Mouse (Mus musculus) cerebellum, adult 2 months (tissue): Measurements from ENCODE around the gene Fuz. TPM values are rescaled to one million over a fixed set of nuclear protein-coding genes. Genes with fewer than 3 reads are reported as not detected.

Experiments used
- DNase-seq, 2 experiments: peaks; one replicate each; pipeline ENCODE4 v3.0.0; 2021
- H3K27ac ChIP-seq: fragments of 200-500 bp; 2 replicates; pipeline ENCODE4 v1.5.1; 2012; ENCODE audit warnings: low read length, control low read depth, inconsistent platforms; ENCODE audit not compliant: insufficient read depth
- H3K27me3 ChIP-seq: fragments of 200-500 bp; 2 replicates; pipeline ENCODE4 v1.6.1; 2012; ENCODE audit warnings: inconsistent platforms, mild to moderate bottlenecking, low read length, moderate library complexity; ENCODE audit not compliant: control insufficient read depth, insufficient read depth
- H3K4me1 ChIP-seq: fragments of 200-500 bp; 2 replicates; pipeline ENCODE4 v1.6.1; 2011; ENCODE audit warnings: low read length; ENCODE audit not compliant: control insufficient read depth, insufficient read depth
- H3K4me3 ChIP-seq: fragments of 200-500 bp; replicated peaks from 2 replicates; pipeline ENCODE3; 2011; ENCODE audit warnings: mild to moderate bottlenecking, low read depth, low read length, control low read depth; ENCODE audit not compliant: insufficient read depth
- CTCF ChIP-seq: fragments of 200-500 bp; IDR thresholded peaks from 2 replicates; pipeline ENCODE4 v1.5.1; 2011; ENCODE audit warnings: low read depth, mild to moderate bottlenecking, control low read depth, low read length, moderate library complexity, borderline replicate concordance; ENCODE audit not compliant: insufficient read depth
- POLR2A ChIP-seq: fragments of 200-500 bp; IDR thresholded peaks from 2 replicates; pipeline ENCODE4 v1.6.1; 2011; ENCODE audit warnings: low read length, control low read depth, borderline replicate concordance; ENCODE audit not compliant: insufficient read depth
- WGBS: fragments of 180-500 bp; shearing (Covaris S2); methylation state at CpG from one replicate; pipeline ENCODE4 v1.1.7; 2018; 5-methylcytosine and 5-hydroxymethylcytosine counted together
- polyA plus RNA-seq: library from polyadenylated mRNA; depleted of rRNA; stranded (reverse); fragments of >200 nt; gene quantifications from 2 replicates; pipeline ENCODE4 v1.2.3, GENCODE M21; 2012; rRNA removed

The Fuz gene
- polyA plus RNA-seq, 1 experiment, result 29.0 TPM

- TF ChIP-seq POLR2A (peak; percentile 80; the same call in 1 of the 2 replicates), CTCF (no peak)
- Histone ChIP-seq H3K4me3 (peak within 1 kb of the TSS; percentile 76), H3K27ac (peak within 1 kb of the TSS; percentile 67), H3K27me3 (no peaks in the 10 kb centered on the region), H3K4me1 (peaks cover 10% of the 10 kb centered on the region)
- peak; percentile 99 to 100 for DNase-seq
- under 1% methylated on average over 84 of the region's 84 CpGs for WGBS
These were observed 33.6 kb downstream of the Fuz start, which contains the start of gene Ap2a1 for GRCm38 (mm10) chr7:44929204-44930151. Gene Ap2a1 (minus strand): TSS chr7:44929496.

- Histone ChIP-seq H3K4me3 (no peak overlapping the region), H3K4me1 (no peaks in the 10 kb centered on the region), H3K27ac (no peak overlapping the region), H3K27me3 (no peaks in the 10 kb centered on the region)
- WGBS, result 93% methylated on average over 4 of the region's 4 CpGs
- TF ChIP-seq POLR2A (no peak), CTCF (no peak)
- no peak for DNase-seq
These were observed 42.8 kb downstream of the Fuz start for GRCm38 (mm10) chr7:44938680-44939079.

GRCm38 (mm10) chr7:44942904-44943303 lies 47.0 kb downstream of the Fuz start, which contains the start of gene Tsks:
Gene Tsks (plus strand): TSS chr7:44943204.
- DNase-seq, result no peak
- H3K4me1 ChIP-seq, result no peaks in the 10 kb centered on the region
- WGBS, result 59% methylated on average over 7 of the region's 7 CpGs
- no peaks in the 10 kb centered on the region for H3K27me3 ChIP-seq
- no peak within 1 kb of the TSS for H3K4me3 ChIP-seq
- no peak within 1 kb of the TSS for H3K27ac ChIP-seq
- no peak for TF ChIP-seq POLR2A

- no peaks in the 10 kb centered on the region for H3K27me3 ChIP-seq
- H3K4me3 ChIP-seq, result no peak overlapping the region
- no peak for DNase-seq
- no peak overlapping the region for H3K27ac ChIP-seq
- peaks cover 3% of the 10 kb centered on the region; the same call in 1 of the 2 replicates for H3K4me1 ChIP-seq
- TF ChIP-seq POLR2A, result no peak
- no peak for TF ChIP-seq CTCF
- WGBS, result 64% methylated on average over 6 of the region's 6 CpGs
These were observed 54.0 kb downstream of the Fuz start for GRCm38 (mm10) chr7:44949922-44950321.

GRCm38 (mm10) chr7:44951960-44952359 lies 56.1 kb downstream of the Fuz start:
- H3K4me3 ChIP-seq, result peak overlapping the region; percentile 47
- H3K4me1 ChIP-seq, result peaks cover 3% of the 10 kb centered on the region; the same call in 1 of the 2 replicates
- 6% methylated on average over 10 of the region's 10 CpGs for WGBS
- DNase-seq, result no peak
- TF ChIP-seq POLR2A (no peak), CTCF (no peak)
- H3K27me3 ChIP-seq, result no peaks in the 10 kb centered on the region
- H3K27ac ChIP-seq, result no peak overlapping the region

Other genes with a start within 250 kb of the Fuz start
- gene Myh14, start 225.2 kb upstream of the Fuz start, polyA plus RNA-seq, result 54.9 and 56.2 TPM in 2 replicates
- gene Izumo2, start 187.3 kb upstream of the Fuz start, polyA plus RNA-seq, result not detected in 2 replicates
- gene Vrk3, start 147.7 kb upstream of the Fuz start, polyA plus RNA-seq, result 37.4 and 39.1 TPM in 2 replicates
- 0.71 and 0.79 TPM in 2 replicates for gene Zfp473, start 145.0 kb upstream of the Fuz start, polyA plus RNA-seq
- gene Nup62, start 80.0 kb upstream of the Fuz start, polyA plus RNA-seq, result 28.9 and 29.4 TPM in 2 replicates
- gene Il4i1, start 79.7 kb upstream of the Fuz start, polyA plus RNA-seq, result 1.4 and 1.9 TPM in 2 replicates
- 19.6 and 23.8 TPM in 2 replicates for gene Atf5, start 79.4 kb upstream of the Fuz start, polyA plus RNA-seq
- gene Akt1s1, start 47.1 kb upstream of the Fuz start, polyA plus RNA-seq, result 78.3 and 83.6 TPM in 2 replicates
- 119 and 123 TPM in 2 replicates for gene Tbc1d17, start 47.0 kb upstream of the Fuz start, polyA plus RNA-seq
- 38.3 and 46.7 TPM in 2 replicates for gene Pnkp, start 38.9 kb upstream of the Fuz start, polyA plus RNA-seq
- 355 and 364 TPM in 2 replicates for gene Ptov1, start 26.3 kb upstream of the Fuz start, polyA plus RNA-seq
- 105 and 117 TPM in 2 replicates for gene Med25, start 3.4 kb upstream of the Fuz start, polyA plus RNA-seq
- 216 and 229 TPM in 2 replicates for gene Ap2a1, start 33.4 kb downstream of the Fuz start, polyA plus RNA-seq
- 0.16 and 0.40 TPM in 2 replicates for gene Tsks, start 47.1 kb downstream of the Fuz start, polyA plus RNA-seq
- gene Cpt1c, start 78.8 kb downstream of the Fuz start, polyA plus RNA-seq, result 129 and 137 TPM in 2 replicates
- gene Prmt1, start 90.5 kb downstream of the Fuz start, polyA plus RNA-seq, result 225 and 227 TPM in 2 replicates
- 126 and 130 TPM in 2 replicates for gene Irf3, start 101.6 kb downstream of the Fuz start, polyA plus RNA-seq
- 6.0 and 6.4 TPM in 2 replicates for gene Bcl2l12, start 102.6 kb downstream of the Fuz start, polyA plus RNA-seq
- gene Scaf1, start 120.3 kb downstream of the Fuz start, polyA plus RNA-seq, result 115 and 120 TPM in 2 replicates
- gene Rras, start 121.9 kb downstream of the Fuz start, polyA plus RNA-seq, result 29.7 and 29.9 TPM in 2 replicates
- gene Prr12, start 156.8 kb downstream of the Fuz start, polyA plus RNA-seq, result 22.6 and 23.3 TPM in 2 replicates
- 106 and 112 TPM in 2 replicates for gene Nosip, start 166.3 kb downstream of the Fuz start, polyA plus RNA-seq
- gene Prrg2, start 166.6 kb downstream of the Fuz start, polyA plus RNA-seq, result 23.3 and 23.7 TPM in 2 replicates
- gene Rcn3, start 196.1 kb downstream of the Fuz start, polyA plus RNA-seq, result 7.6 and 8.6 TPM in 2 replicates
- gene Fcgrt, start 207.8 kb downstream of the Fuz start, polyA plus RNA-seq, result 32.1 and 33.7 TPM in 2 replicates
- gene Rps11, start 228.4 kb downstream of the Fuz start, polyA plus RNA-seq, result 392 and 433 TPM in 2 replicates
- gene Rpl13a, start 232.7 kb downstream of the Fuz start, polyA plus RNA-seq, result 1,090 and 1,228 TPM in 2 replicates
- 0.16 TPM in 1 of 2 replicates, not detected in the other for gene Gm45713, start 240.2 kb downstream of the Fuz start, polyA plus RNA-seq
- 24.4 and 28.4 TPM in 2 replicates for gene Flt3l, start 240.4 kb downstream of the Fuz start, polyA plus RNA-seq